Mouse (Mus musculus) stomach, embryonic 16.5 days (tissue): Measurements from ENCODE around the gene Hfe2. TPM values are rescaled to one million over a fixed set of nuclear protein-coding genes. Genes with fewer than 3 reads are reported as not detected.
A peak's percentile ranks its signal among the peaks of the same experiment; 100 is the strongest.
"Not testable (repeated sequence)": the region's sequence is repeated elsewhere in the genome, so short reads cannot be mapped to it uniquely, and the experiment has no call there.

Experiments
- ATAC-seq: fragments of 200-750 bp; cut with Nextera tagmentation; 2 replicates; pipeline ENCODE4 v1.8.0; 2017; ENCODE audit warnings: moderate number of reproducible peaks, moderate TSS enrichment; ENCODE audit not compliant: insufficient read depth, low FRiP score
- H3K27ac ChIP-seq: fragments of 300-500 bp; sonication (generic); 2 replicates; pipeline ENCODE4 v1.5.1; 2014; ENCODE audit warnings: low read length
- H3K27me3 ChIP-seq: fragments of 300-500 bp; sonication (generic); 2 replicates; pipeline ENCODE4 v1.6.1; 2014; ENCODE audit warnings: low read length, control low read depth, mixed read lengths; ENCODE audit not compliant: control insufficient read depth, insufficient read depth
- H3K36me3 ChIP-seq: fragments of 300-500 bp; sonication (generic); 2 replicates; pipeline ENCODE4 v1.6.1; 2014; ENCODE audit warnings: low read length; ENCODE audit not compliant: control insufficient read depth, insufficient read depth
- H3K4me1 ChIP-seq: fragments of 300-500 bp; sonication (generic); 2 replicates; pipeline ENCODE4 v1.6.1; 2014; ENCODE audit warnings: low read length, control low read depth, mixed read lengths; ENCODE audit not compliant: control insufficient read depth, insufficient read depth
- H3K4me2 ChIP-seq: fragments of 300-500 bp; sonication (generic); 2 replicates; pipeline ENCODE4 v1.6.1; 2014; ENCODE audit warnings: low read depth, low read length, mixed read lengths
- H3K4me3 ChIP-seq: fragments of 300-500 bp; sonication (generic); replicated peaks from 2 replicates; pipeline ENCODE4 v1.5.1; 2014; ENCODE audit warnings: mild to moderate bottlenecking, low read length
- H3K9ac ChIP-seq: fragments of 300-500 bp; sonication (generic); 2 replicates; pipeline ENCODE4 v1.6.1; 2014; ENCODE audit warnings: low read length
- H3K9me3 ChIP-seq: fragments of 300-500 bp; sonication (generic); replicated peaks from 2 replicates; pipeline ENCODE4 v1.6.1; 2016; ENCODE audit warnings: low read length, control low read depth; ENCODE audit not compliant: control insufficient read depth
- WGBS: fragments of 180-500 bp; shearing (Covaris S2); extraction: QIAGEN DNeasy Blood & Tissue Kit; methylation state at CpG from one replicate; pipeline ENCODE4 v1.1.7; 2014; 5-methylcytosine and 5-hydroxymethylcytosine counted together
- polyA plus RNA-seq: library from polyadenylated mRNA; unstranded; fragments of >200 nt; fragmentation: Nextera tagmentation; extraction: Ambion mirVana; gene quantifications from 2 replicates; pipeline ENCODE4 v1.2.1, GENCODE M21; 2015

Hfe2 gene
- 0.50 and 3.8 TPM in 2 replicates for polyA plus RNA-seq

DNA sequence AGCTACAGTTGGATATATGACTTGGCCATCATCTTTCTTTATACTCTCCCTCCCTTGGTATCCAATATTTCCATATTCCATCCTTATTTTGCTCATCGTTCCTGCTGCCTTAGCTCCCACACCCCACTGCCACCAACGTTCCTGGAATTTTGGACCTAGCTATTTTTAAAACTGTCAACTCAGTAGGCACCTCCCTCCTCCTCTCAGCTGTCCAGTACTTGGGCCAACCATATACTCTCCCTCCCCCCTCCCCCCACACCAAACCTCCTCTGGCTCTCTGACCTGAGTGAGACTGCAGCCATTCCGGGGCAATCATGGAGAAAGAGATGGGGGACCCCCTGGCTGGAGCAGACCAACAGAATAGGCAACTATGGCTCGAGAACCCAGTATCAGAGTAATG lies at the start of gene Hfe2:
Hfe2 (plus strand) TSS at position 259 of the 400 bp plus-strand sequence.
- H3K4me2 ChIP-seq, result no peak within 1 kb of the TSS
- H3K9ac ChIP-seq, result no peak within 1 kb of the TSS
- ATAC-seq, result no peak
- 69% methylated on average over 4 of the region's 4 CpGs for WGBS
- no peaks in the 10 kb centered on the region for H3K36me3 ChIP-seq
- H3K27me3 ChIP-seq, result peaks cover 31% of the 10 kb centered on the region
- 0 out of 2 replicates have a peak, but pooled peaks cover 6% of the 10 kb centered on the region for H3K4me1 ChIP-seq
- no peak within 1 kb of the TSS for H3K27ac ChIP-seq
- H3K4me3 ChIP-seq, result no peak within 1 kb of the TSS
- no peaks in the 10 kb centered on the region for H3K9me3 ChIP-seq

DNA sequence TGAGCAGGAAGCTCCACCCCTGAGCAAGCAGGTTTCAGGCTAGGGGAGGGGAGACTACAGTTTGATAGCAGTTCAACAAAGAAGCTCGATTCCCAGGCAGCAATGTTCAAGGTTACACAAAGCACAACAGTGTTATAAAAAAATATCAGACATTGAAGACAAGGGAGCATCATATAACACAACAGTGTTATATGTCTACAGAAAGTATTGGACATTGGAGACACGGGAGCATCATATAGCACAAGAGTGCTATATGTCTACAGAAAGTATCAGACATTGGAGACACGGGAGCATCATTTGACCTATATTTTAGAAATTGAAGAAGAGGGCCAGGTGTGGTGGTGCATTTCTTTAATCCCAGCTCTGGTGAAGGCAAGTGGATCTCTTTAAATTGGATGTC lies 47.9 kb upstream of the Hfe2 start:
- Histone ChIP-seq H3K4me2 (0 out of 2 replicates have a peak overlapping the region, but pooled peaks have one; percentile 5), H3K9ac (no peak overlapping the region), H3K27me3 (peaks cover 45% of the 10 kb centered on the region), H3K9me3 (no peaks in the 10 kb centered on the region), H3K4me3 (no peak overlapping the region), H3K27ac (no peak overlapping the region), H3K4me1 (peaks cover 4% of the 10 kb centered on the region; the same call in 1 of the 2 replicates), H3K36me3 (no peaks in the 10 kb centered on the region)
- ATAC-seq, result no peak
- WGBS, result 49% methylated on average over 3 of the region's 3 CpGs

DNA sequence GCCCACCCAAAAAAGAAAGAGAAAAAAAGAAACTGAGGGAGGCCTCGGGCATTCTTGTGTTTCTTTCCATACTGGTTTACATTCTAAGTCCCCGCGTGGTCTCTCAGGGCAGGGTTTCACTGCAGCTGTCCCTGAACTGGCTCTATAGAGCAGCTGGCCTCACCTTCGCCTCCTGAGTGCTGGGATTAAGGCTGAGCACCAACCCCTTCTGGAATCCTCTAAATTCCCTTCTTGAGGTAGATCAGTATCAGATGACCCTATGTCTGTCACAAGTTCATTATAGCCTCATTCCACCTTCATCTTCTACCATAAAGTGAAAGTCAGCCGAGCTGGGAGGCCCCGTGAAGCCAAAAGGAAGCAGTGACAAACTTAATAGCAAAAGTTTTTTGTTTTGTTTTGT lies 47.4 kb upstream of the Hfe2 start:
- WGBS, result 67% methylated on average over 6 of the region's 6 CpGs
- Histone ChIP-seq H3K9ac (no peak overlapping the region), H3K27me3 (peaks cover 40% of the 10 kb centered on the region), H3K4me3 (no peak overlapping the region), H3K27ac (no peak overlapping the region), H3K4me2 (no peak overlapping the region), H3K9me3 (no peaks in the 10 kb centered on the region), H3K4me1 (peaks cover 4% of the 10 kb centered on the region; the same call in 1 of the 2 replicates), H3K36me3 (no peaks in the 10 kb centered on the region)
- no peak for ATAC-seq

DNA sequence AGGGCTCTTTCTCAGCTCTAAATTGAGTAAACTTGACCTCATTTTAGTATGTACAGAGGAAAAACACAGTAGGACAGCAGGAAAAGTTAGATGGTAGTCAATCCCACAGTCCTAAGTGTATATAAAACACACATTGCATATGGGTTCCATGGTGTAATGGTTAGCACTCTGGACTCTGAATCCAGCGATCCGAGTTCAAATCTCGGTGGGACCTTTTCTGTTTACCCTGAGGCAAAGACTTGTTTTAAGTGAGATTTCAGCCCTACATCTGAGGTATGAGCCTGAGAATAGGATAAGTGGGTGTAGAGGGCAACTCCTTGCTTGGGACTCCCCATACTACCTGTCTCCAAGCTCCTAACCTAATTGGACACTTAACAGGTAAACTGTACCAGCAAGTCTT lies 45.7 kb upstream of the Hfe2 start:
- Histone ChIP-seq H3K9ac (no peak overlapping the region), H3K4me1 (peaks cover 4% of the 10 kb centered on the region; the same call in 1 of the 2 replicates), H3K36me3 (no peaks in the 10 kb centered on the region), H3K27ac (no peak overlapping the region), H3K4me2 (no peak overlapping the region), H3K27me3 (peaks cover 32% of the 10 kb centered on the region), H3K9me3 (no peaks in the 10 kb centered on the region), H3K4me3 (no peak overlapping the region)
- WGBS, result 36% methylated on average over 3 of the region's 3 CpGs
- ATAC-seq, result no peak

DNA sequence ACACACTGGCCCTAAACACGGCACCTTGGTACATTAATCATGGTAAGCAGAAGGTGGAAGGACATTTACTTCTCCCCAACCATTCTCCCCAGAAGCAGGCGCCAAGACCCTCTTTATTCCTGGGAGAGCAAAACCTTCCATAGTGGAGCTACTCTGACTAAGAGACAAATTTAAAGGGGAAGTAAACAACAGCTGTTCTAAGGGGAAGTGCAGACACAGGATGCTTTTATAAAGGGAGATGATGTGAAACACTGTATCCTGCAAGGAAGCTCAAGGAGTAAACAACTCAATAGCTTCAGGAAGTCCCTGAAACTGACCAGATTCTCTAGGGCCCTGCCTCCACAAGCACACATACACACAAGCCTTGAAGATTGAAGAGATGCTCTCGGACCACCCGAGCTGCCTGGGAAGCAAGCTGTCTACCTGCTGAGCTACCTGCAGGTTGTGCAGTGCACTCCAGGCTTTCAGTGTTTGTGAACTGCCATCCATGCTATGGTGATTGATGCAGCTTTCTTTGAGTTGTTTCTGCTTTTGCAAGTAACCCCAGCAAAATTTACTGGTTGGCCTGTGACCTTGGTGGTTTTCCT lies 44.2 kb upstream of the Hfe2 start:
- Histone ChIP-seq H3K4me1 (no peaks in the 10 kb centered on the region), H3K36me3 (no peaks in the 10 kb centered on the region), H3K9me3 (no peaks in the 10 kb centered on the region), H3K9ac (no peak overlapping the region), H3K4me2 (no peak overlapping the region), H3K27me3 (peaks cover 24% of the 10 kb centered on the region), H3K4me3 (no peak overlapping the region), H3K27ac (no peak overlapping the region)
- ATAC-seq, result no peak
- 76% methylated on average over 4 of the region's 4 CpGs for whole genome bisulfite sequencing

DNA sequence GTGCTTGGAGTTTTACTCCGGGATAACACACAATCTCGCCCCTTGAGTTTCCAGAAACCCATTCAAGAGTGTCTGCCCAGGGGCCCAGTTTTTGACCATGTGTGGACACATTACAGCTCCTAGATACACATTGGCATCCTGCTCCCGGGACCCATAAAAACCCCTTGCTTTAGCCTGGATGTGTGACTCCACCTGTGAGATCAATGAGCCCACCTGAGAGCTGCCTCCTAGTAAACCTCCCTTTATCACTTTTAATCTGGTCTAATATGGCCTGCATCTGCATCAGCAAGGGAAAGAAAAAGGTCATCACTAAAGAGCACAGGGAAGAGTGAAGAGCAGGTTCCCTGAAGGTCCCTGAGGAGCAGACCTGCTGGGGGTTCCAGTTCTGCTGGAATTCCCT lies 43.1 kb upstream of the Hfe2 start:
- Histone ChIP-seq H3K9ac (no peak overlapping the region), H3K4me3 (no peak overlapping the region), H3K36me3 (no peaks in the 10 kb centered on the region), H3K9me3 (no peaks in the 10 kb centered on the region), H3K4me2 (no peak overlapping the region), H3K27ac (no peak overlapping the region), H3K27me3 (peaks cover 15% of the 10 kb centered on the region), H3K4me1 (no peaks in the 10 kb centered on the region)
- ATAC-seq, result no peak
- WGBS, result 86% methylated on average over 3 of the region's 3 CpGs

DNA sequence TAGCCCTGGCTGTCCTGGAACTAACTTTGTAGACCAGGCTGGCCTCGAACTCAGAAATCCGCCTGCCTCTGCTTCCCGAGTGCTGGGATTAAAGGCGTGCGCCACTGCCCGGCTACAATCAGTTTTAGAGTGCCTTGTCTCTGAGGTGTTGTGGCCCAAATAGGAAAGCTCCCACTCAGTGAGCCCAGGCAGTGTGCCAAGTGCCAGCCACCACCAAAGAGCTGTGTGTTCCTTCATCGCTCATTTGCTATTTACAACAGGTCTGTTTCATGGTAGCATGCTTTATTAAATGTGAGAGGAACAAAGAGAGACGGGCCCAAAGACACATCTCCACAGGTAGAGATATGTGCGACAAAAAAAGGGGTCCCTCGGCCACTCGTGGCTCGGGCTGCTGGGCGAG lies 42.5 kb upstream of the Hfe2 start:
- Histone ChIP-seq H3K9me3 (no peaks in the 10 kb centered on the region), H3K4me1 (0 out of 2 replicates have a peak, but pooled peaks cover 2% of the 10 kb centered on the region), H3K27me3 (peaks cover 11% of the 10 kb centered on the region), H3K9ac (no peak overlapping the region), H3K4me3 (no peak overlapping the region), H3K27ac (no peak overlapping the region), H3K36me3 (no peaks in the 10 kb centered on the region), H3K4me2 (no peak overlapping the region)
- 90% methylated on average over 13 of the region's 13 CpGs for WGBS
- ATAC-seq, result no peak

DNA sequence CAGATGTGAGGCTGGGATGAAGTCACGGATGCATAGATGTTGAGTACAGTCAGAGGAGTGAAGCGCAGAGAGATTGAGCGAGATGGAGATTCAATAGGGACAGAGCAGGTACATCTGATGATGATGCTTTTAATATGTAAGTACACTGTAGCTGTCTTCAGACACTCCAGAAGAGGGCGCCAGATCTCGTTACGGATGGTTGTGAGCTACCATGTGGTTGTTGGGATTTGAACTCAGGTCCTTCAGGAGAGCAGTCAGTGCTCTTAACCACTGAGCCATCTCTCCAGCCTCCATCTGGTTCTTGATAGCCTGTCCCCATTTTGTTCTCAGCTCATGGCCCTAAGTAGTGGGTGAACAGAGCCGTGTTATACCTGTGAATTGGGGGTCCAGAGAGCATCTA lies 41.9 kb upstream of the Hfe2 start:
- not testable (repeated sequence) for H3K36me3 ChIP-seq, H3K9me3 ChIP-seq, H3K27ac ChIP-seq, H3K4me3 ChIP-seq, ATAC-seq, H3K4me2 ChIP-seq, H3K27me3 ChIP-seq, H3K4me1 ChIP-seq, H3K9ac ChIP-seq
- WGBS, result 56% methylated on average over 7 of the region's 7 CpGs

DNA sequence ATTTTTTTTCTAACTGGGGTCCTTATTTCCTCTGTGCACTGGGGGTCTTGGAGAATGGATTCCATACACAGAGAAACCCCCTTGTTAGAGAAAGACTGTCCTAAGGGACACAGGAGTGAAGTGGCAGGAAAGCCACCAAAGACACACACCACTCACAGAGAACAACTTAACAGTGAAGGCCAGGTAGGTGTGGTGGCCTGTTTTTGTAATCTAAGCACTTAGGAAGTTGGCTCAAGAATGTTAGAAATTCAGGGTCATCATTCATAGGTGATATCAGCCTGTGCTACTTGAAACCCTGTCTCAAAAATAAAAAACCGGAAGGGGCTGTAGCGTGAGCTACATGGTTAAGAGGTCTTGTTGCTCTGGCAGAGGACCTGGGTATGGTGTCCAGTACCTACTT lies 41.0 kb upstream of the Hfe2 start:
- 0 out of 2 replicates have a peak, but pooled peaks cover 5% of the 10 kb centered on the region for H3K27me3 ChIP-seq
- WGBS, result 87% methylated on average over 2 of the region's 2 CpGs
- no peak overlapping the region for H3K4me3 ChIP-seq
- no peak for ATAC-seq
- no peak overlapping the region for H3K27ac ChIP-seq
- no peak overlapping the region for H3K4me2 ChIP-seq
- H3K9me3 ChIP-seq, result no peaks in the 10 kb centered on the region
- H3K9ac ChIP-seq, result no peak overlapping the region
- H3K36me3 ChIP-seq, result no peaks in the 10 kb centered on the region
- 0 out of 2 replicates have a peak, but pooled peaks cover 6% of the 10 kb centered on the region for H3K4me1 ChIP-seq
